24 mouse cellular contexts compared by ENCODE assay signal in the genomic region with DNA sequence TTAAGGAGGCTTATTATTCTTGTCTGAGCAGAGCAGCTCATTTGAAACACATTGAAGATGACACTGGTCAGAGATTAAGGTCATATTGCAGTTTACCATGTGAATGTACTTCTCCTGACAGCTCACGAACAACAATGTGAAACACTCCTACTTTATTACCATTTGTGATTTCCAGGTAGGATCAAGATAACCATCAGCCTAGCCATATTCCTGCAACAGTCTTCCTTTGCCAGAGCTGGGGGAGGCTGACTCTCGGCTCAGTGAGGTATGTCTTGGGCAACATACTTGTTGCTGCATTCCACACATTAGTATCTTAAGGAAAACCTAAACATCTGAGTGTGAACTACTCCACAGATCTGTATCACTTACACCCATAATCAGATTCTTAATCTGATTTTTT.
"Had no signal": no experiment of that assay in that cellular context is flagged by ENCODE, and none has a peak within 500 bp of the region (broad histone marks: within the 10 kb centered on the region; RNA-seq: fewer than 3 reads in every experiment).

No protein-coding gene starts in this region.

- H3K9me3 ChIP-seq: heart, embryonic 10.5 days; heart, embryonic 12.5 days; hindbrain, embryonic 10.5 days; hindbrain, embryonic 12.5 days; limb, embryonic 13.5 days; limb, embryonic 15.5 days; liver, embryonic 12.5 days had no signal

- DNase-seq: gastrocnemius, postnatal 14 days; gastrocnemius, postnatal 36 days; heart, adult 18-20 months; heart, postnatal 10 days; heart, postnatal 4 days; kidney, adult 18-20 months; kidney, adult 8-10 months; kidney, postnatal 14 days; kidney, postnatal 36 days; layer of hippocampus, adult 9-11 months; layer of hippocampus, postnatal 36 days; left cerebral cortex, postnatal 4 days had no signal

- H3K4me2 ChIP-seq: heart, embryonic 12.5 days; hindbrain, embryonic 12.5 days; hindbrain, embryonic 14.5 days; limb, embryonic 13.5 days; limb, embryonic 15.5 days; liver, embryonic 12.5 days had no signal

- H3K27me3 ChIP-seq: heart, embryonic 12.5 days; hindbrain, embryonic 12.5 days; limb, embryonic 13.5 days; limb, embryonic 15.5 days; liver, embryonic 12.5 days had no signal

- H3K9ac ChIP-seq: heart, embryonic 12.5 days; hindbrain, embryonic 12.5 days; hindbrain, embryonic 14.5 days; limb, embryonic 13.5 days; limb, embryonic 15.5 days; liver, embryonic 12.5 days; liver, embryonic 14.5 days had no signal

- H3K4me3 ChIP-seq: heart, embryonic 10.5 days; heart, embryonic 12.5 days; hindbrain, embryonic 10.5 days; hindbrain, embryonic 12.5 days; limb, embryonic 13.5 days; limb, embryonic 15.5 days; liver, embryonic 12.5 days had no signal

- ATAC-seq: hindbrain, embryonic 16.5 days; inflammation-experienced regulatory T-cells, adult 6 months; intestine, postnatal 0 days; liver, embryonic 12.5 days had no signal

- H3K27ac ChIP-seq: heart, embryonic 10.5 days; hindbrain, embryonic 10.5 days; hindbrain, embryonic 12.5 days; hindbrain, embryonic 14.5 days; limb, embryonic 13.5 days; limb, embryonic 15.5 days; liver, embryonic 12.5 days; liver, embryonic 14.5 days had no signal
